Mouse (Mus musculus): ENCODE results near the gene Megf11.

Megf11 gene

GRCm38 (mm10) chr9:64385511-64386465 lies at the start of gene Megf11:
Gene Megf11 (plus strand): TSS chr9:64385626.
- peak; percentile 61 for DNase-seq (ENCODE audit: inconsistent ontology term)

GRCm38 (mm10) chr9:64335825-64336224 lies 49.6 kb upstream of the Megf11 start:
- DNase-seq (ENCODE audit: inconsistent ontology term) = no peak

- peak; percentile 4 for DNase-seq (ENCODE audit: inconsistent ontology term)
Measured at GRCm38 (mm10) chr9:64339361-64339760, 46.1 kb upstream of the Megf11 start.

DNA sequence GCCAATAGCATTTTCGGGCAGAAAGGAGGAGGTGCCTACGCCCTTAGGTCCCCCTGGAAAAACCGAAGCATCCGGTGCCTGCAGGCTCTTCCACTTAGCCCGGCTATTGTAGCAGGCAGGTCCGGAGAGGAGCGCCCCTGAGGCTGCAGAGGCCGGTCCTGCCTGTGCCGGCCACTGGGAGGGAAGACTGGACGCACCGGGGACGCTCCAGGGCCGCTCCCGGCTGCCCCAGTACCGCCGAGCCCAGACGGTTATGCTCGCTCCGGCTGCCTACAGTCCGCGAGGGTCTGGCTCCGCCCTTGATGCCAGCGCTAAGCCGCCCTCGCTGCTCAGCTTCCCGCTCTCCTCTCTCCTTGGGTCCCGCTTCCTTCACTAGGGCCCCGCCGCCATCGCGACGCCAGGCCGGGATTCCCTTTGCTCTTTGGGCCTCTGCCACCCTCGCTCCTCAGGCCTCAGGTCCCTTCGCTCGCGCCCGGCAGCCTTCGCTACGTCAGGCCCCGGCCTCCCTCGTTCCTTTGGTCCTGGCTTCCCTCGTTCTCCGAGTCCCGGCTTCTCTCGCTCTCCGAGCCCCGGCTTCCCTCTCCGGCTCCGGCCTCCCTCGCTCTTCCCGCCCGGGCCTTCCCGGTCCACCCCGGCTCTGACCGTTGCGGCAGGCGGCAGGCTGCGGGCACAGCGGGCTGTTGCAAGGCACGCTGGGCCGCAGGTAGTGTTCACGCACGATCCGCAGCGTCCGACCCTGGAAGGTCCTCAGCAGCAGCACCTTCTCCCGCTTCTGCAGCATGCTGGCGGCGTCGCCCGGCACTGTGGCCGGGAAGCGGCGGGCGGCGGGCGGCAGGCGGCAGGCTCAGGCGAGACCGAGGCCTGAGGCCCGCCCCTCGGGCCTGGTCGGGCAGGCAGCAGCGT lies 44.8 kb upstream of the Megf11 start:
- DNase-seq (ENCODE audit: inconsistent ontology term) = peak; percentile 90

GRCm38 (mm10) chr9:64341254-64341566 lies 44.2 kb upstream of the Megf11 start, which contains the start of gene Dis3l:
Gene Dis3l (minus strand): TSS chr9:64341288.
- DNase-seq (ENCODE audit: inconsistent ontology term) = no peak

GRCm38 (mm10) chr9:64341671-64342070 lies 43.8 kb upstream of the Megf11 start:
- DNase-seq (ENCODE audit: inconsistent ontology term) = no peak

GRCm38 (mm10) chr9:64343656-64344055 lies 41.8 kb upstream of the Megf11 start:
- no peak for DNase-seq (ENCODE audit: inconsistent ontology term)

DNA sequence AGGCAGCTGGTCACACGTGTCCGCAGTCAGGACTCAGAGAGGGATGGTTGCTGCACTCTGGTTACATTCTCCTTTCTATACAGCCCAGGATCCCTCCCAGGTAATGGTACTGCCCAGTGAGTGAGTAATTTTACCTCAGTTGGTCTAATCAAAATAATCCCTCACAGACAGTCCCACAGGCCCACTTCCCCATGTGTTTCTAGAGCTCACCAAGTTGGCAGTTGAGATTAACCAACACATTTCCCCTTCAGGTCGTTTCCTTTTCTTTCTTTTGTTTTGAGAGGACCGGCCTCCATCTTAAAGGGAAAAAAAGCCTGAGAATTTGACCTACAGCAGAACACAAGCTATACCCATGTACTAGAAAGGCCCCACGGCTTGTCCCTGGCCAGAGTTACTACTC lies 39.5 kb upstream of the Megf11 start:
- no peak for DNase-seq (ENCODE audit: inconsistent ontology term)

DNA sequence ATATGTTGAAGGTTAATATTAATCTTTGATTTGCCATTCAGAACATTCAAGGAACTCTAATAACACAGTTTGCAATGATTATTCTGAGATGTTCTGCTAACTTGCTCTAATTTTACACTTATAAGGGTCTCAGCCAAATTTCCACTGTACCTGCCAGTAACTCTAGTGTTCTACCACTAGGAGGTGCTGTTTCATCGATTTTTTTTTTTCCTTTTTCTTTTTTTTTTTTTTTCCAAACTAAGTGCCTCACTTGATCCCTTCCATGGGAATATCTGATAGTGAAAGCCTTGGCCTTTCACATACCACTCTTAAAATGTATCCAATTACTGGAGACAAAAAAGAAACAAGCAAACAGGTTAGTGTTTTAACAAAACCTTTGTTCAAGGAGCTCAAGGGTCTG lies 38.0 kb upstream of the Megf11 start:
- DNase-seq (ENCODE audit: inconsistent ontology term) = peak; percentile 7

- no peak for DNase-seq (ENCODE audit: inconsistent ontology term)
Measured at GRCm38 (mm10) chr9:64349490-64349889, 35.9 kb upstream of the Megf11 start.

DNA sequence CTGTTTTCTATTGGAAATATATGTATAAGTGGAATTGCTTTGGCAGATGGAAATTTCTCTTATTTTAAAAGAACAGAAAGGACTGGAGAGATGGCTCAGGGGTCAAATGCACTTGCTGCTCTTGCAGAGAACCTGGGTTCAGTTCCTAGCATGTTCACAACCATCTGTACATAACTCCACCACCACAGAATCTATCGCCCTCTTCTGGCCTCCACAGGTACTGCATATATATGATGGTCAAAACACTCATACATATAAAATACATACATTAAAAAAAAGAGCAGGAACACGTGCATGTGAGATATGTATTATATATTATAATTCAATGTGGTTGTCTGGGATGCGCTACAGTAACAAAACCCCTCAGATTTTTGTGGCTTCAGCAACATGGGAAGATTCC lies 34.2 kb upstream of the Megf11 start:
- DNase-seq (ENCODE audit: inconsistent ontology term) = no peak

DNA sequence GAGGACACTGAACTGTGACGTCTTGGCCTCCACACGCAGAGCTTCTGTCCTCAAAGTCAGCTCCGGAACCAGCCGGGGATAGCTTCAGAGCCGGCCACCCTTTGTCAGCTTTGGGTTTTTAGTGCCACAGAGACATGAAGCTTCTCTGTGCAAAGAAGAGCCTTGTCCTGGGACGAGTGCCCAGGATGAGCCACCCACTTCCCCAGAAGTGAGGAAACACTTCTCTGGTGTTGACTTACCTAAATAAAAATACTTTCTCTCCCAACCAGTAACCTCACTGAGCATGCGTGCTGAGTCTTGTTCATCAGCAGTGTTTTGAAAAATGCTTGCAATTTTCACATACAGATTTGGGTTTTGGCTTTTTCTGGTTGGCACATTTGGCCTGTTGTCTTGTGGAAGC lies 29.8 kb upstream of the Megf11 start:
- DNase-seq (ENCODE audit: inconsistent ontology term) = no peak

DNA sequence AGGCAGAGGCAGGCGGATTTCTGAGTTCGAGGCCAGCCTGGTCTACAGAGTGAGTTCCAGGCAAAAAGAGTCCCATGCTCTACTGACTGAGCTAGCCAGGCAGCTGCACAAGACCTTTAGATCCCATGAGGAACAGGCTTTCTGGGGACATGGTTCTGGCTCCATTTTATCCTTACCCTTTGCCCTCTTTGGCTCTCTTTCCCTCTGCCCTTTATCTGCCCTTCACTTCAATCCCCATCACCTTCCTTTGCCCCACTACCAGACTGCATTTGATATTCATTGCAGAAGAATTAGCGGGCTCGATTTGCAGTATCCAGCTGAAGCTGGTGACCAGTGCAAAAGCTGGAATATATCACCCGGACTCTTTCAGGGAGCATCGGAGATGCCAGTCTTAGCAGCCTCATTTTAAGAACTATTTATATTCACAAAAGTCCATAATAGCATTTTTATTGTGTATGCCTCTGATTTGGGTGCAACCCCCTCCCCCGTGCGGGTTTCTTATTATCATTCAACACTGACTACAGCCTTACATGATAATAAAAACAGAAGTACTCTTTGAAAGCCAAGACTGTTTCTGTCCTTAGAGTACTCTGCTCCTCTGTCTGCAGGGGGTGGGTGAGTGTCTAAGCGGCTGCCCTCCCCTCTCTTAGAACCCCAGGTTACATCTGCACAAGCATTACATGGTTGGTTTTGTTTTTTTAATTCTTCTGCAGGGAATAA lies 24.0 kb upstream of the Megf11 start:
- no peak for DNase-seq (ENCODE audit: inconsistent ontology term)

DNA sequence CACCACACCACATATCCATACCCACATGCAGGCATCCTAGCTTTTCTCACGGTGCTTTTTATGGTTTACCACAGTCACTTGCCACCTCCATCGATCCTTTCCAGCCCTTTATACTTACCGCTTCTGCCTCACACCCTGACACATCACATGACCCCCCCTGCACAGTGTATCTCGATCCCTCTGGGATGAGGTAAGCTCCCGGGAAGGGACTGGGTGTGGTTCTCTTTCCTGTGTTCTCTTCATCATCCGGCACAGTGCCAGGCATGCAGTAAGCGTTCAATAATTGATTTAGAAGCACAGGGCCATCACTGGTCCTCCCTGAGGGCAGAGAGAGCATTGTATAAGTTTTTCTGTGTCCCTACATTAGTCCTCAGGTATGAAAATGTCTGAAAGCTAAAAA lies 15.6 kb upstream of the Megf11 start:
- DNase-seq (ENCODE audit: inconsistent ontology term) = no peak

- DNase-seq (ENCODE audit: inconsistent ontology term) = no peak
Measured at GRCm38 (mm10) chr9:64371305-64371819, 14.1 kb upstream of the Megf11 start.

GRCm38 (mm10) chr9:64376380-64376779 lies 9.0 kb upstream of the Megf11 start:
- no peak for DNase-seq (ENCODE audit: inconsistent ontology term)

DNA sequence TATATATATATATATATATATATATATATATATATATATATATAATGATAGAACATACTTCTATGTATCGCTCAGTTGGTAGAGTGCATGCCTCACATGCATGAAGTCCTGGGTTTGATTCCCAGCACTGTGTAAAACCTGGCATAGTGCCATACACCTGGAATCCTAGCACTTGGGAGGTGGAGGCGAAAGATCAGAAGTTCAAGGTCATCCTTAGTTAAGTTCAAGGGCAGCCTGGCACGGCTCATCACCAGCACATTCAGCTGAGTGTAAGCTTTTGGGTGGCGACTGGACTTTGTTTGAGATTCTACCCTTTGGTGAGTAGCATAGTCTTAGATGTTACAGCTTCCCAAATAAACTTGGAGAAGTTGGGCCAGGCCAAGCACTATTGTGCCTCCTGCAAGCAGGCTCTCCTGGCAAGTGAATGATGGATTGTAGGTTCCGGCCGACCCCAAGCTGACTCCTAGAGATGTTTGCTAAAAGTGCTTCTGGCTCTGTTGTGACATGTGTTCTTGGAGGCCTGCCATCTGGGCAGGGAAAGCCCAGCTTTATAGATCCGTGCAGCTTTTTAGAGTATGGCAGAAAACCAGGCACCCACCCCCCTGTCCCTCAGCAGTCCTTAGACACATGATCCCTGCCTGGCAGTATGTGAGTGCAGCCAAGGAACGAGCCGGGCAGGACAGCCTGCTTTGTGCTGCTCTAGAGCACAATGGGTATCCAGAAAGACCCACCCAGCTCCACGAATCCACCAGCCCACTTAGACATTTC lies 2.2 kb upstream of the Megf11 start:
- DNase-seq (ENCODE audit: inconsistent ontology term) = no peak

DNA sequence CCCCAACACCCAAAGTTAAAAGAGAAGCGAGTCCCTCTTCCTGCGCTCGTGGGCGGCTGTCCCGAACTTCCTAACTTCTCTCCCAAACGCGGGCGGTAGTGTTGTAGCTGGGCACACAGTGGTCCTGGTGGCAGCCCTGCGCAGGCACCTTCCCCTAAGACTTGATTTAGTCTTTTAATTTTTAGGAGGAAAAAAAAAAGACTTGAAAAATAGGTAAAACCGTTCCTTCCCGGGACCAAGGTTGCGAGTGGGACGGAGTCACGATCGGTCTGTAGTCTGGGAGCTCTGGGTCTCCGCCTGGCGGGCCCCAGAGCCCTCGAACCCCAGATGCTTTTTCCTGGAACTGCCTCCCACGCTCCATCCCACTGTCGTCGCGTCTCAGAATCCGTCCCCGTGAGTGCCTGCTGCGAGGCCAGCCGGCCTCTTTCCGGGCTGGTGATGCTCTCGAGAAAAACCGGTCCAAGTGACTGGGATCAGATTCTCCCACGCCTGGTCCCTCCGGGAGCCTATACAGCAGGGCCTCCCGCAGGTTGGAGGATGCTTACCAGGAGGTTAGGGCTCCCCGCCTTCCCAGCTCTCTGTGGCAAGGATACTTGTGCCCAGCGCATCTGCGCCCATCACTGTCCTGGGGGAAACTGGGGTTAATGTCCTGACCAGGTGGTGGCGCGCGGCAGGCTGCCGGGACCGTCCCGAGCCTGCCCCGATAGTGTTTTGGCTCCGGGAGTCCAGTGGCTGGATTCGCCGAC lies 1.2 kb downstream of the Megf11 start:
- DNase-seq (ENCODE audit: inconsistent ontology term) = peak; percentile 24

- DNase-seq (ENCODE audit: inconsistent ontology term) = no peak
Measured at GRCm38 (mm10) chr9:64389576-64390292, 4.3 kb downstream of the Megf11 start.
